Mouse (Mus musculus) kidney, embryonic 15.5 days (tissue): ENCODE data around the gene Pcdh10. TPM values are rescaled to one million over a fixed set of nuclear protein-coding genes. Genes with fewer than 3 reads are reported as not detected.

ENCODE experiments used
- ATAC-seq: fragments of 200-750 bp; cut with Nextera tagmentation; replicated peaks from 2 replicates; pipeline ENCODE4 v1.8.0; 2017; ENCODE audit warnings: moderate TSS enrichment; ENCODE audit not compliant: low FRiP score
- H3K27ac ChIP-seq: fragments of 300-500 bp; sonication (generic); 2 replicates; pipeline ENCODE4 v1.5.1; 2015; ENCODE audit warnings: mild to moderate bottlenecking, inconsistent platforms
- H3K27me3 ChIP-seq: fragments of 300-500 bp; sonication (generic); 2 replicates; pipeline ENCODE4 v1.6.1; 2015; ENCODE audit warnings: inconsistent platforms
- H3K36me3 ChIP-seq: fragments of 300-500 bp; sonication (generic); 2 replicates; pipeline ENCODE4 v1.6.1; 2015; ENCODE audit warnings: inconsistent platforms
- H3K4me1 ChIP-seq: fragments of 300-500 bp; sonication (generic); 2 replicates; pipeline ENCODE4 v1.6.1; 2015; ENCODE audit warnings: inconsistent platforms
- H3K4me2 ChIP-seq: fragments of 300-500 bp; sonication (generic); 2 replicates; pipeline ENCODE4 v1.6.1; 2015; ENCODE audit warnings: moderate library complexity, mild to moderate bottlenecking, inconsistent platforms
- H3K4me3 ChIP-seq: fragments of 300-500 bp; sonication (generic); replicated peaks from 2 replicates; pipeline ENCODE4 v1.5.1; 2015; ENCODE audit warnings: mild to moderate bottlenecking, inconsistent platforms
- H3K9ac ChIP-seq: fragments of 300-500 bp; sonication (generic); 2 replicates; pipeline ENCODE4 v1.6.1; 2015; ENCODE audit warnings: mild to moderate bottlenecking, inconsistent platforms
- H3K9me3 ChIP-seq: fragments of 300-500 bp; sonication (generic); replicated peaks from 2 replicates; pipeline ENCODE4 v1.6.1; 2016; ENCODE audit warnings: inconsistent platforms
- WGBS: fragments of 180-500 bp; shearing (Covaris S2); methylation state at CpG from one replicate; pipeline ENCODE4 v1.1.7; 2015; ENCODE audit warnings: mixed read lengths; 5-methylcytosine and 5-hydroxymethylcytosine counted together
- polyA plus RNA-seq: library from polyadenylated mRNA; unstranded; fragments of >200 nt; fragmentation: Nextera tagmentation; extraction: Ambion mirVana; gene quantifications from 2 replicates; pipeline ENCODE4 v1.2.1, GENCODE M21; 2015

Gene Pcdh10
- polyA plus RNA-seq, 1 experiment from 2014 or later = 0.34 TPM

DNA sequence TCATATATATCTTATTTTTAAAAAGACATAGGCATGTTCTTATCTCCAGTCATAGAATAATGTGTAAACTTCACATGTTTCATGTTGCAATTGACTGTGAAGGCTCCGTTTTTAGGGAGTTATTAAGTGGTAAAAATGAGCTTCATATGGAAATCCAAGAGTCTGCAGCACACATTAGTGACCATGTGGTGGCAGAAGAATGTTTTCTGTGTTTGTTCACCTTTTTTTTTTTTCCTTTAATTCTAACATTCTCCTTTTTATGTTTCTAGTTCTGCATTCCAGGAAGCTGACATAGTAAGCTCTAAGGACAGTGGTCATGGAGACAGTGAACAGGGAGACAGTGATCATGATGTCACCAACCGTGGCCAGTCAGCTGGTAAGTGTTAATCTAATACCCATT lies 5.6 kb downstream of the Pcdh10 start:
- H3K27me3 ChIP-seq = peaks cover 57% of the 10 kb centered on the region
- ATAC-seq = no peak
- no peak overlapping the region for H3K27ac ChIP-seq
- no peaks in the 10 kb centered on the region for H3K36me3 ChIP-seq
- peaks cover 29% of the 10 kb centered on the region for H3K4me1 ChIP-seq
- H3K9me3 ChIP-seq = no peaks in the 10 kb centered on the region
- no peak overlapping the region for H3K9ac ChIP-seq
- no peak overlapping the region for H3K4me3 ChIP-seq
- H3K4me2 ChIP-seq = no peak overlapping the region
- WGBS = 67% methylated on average over 2 of the region's 2 CpGs

DNA sequence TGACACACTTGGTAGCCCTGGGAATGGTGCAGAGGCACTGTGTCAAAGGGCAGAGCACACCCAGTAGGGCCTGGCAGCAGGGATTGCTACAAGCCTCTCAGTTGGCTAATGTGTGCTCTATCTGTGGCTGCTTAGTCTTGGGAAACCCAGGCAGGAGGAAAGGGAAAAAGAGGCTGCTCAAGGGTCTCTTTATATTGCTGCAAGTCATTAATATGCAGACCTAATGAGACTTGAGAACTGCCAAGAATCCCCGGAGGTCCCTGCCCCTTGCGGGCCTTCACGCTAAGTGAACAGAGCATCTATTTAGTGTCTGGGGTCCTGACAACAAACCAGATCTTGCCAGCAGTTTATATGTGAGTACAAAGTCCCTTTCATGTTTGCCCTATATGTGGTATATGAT lies 6.8 kb downstream of the Pcdh10 start:
- no peak for ATAC-seq
- no peak overlapping the region for H3K9ac ChIP-seq
- H3K27ac ChIP-seq = no peak overlapping the region
- no peaks in the 10 kb centered on the region for H3K9me3 ChIP-seq
- H3K4me2 ChIP-seq = no peak overlapping the region
- H3K27me3 ChIP-seq = peaks cover 45% of the 10 kb centered on the region
- H3K4me1 ChIP-seq = peaks cover 17% of the 10 kb centered on the region
- 45% methylated on average over 3 of the region's 3 CpGs for WGBS
- H3K4me3 ChIP-seq = no peak overlapping the region
- no peaks in the 10 kb centered on the region for H3K36me3 ChIP-seq

GRCm38 (mm10) chr3:45385451-45385850 lies 7.3 kb downstream of the Pcdh10 start:
- Histone ChIP-seq H3K4me3 (no peak overlapping the region), H3K4me1 (peaks cover 13% of the 10 kb centered on the region), H3K9ac (no peak overlapping the region), H3K27me3 (peaks cover 41% of the 10 kb centered on the region), H3K36me3 (no peaks in the 10 kb centered on the region), H3K4me2 (no peak overlapping the region), H3K27ac (no peak overlapping the region), H3K9me3 (no peaks in the 10 kb centered on the region)
- ATAC-seq = no peak
- 64% methylated on average over 2 of the region's 2 CpGs for WGBS

DNA sequence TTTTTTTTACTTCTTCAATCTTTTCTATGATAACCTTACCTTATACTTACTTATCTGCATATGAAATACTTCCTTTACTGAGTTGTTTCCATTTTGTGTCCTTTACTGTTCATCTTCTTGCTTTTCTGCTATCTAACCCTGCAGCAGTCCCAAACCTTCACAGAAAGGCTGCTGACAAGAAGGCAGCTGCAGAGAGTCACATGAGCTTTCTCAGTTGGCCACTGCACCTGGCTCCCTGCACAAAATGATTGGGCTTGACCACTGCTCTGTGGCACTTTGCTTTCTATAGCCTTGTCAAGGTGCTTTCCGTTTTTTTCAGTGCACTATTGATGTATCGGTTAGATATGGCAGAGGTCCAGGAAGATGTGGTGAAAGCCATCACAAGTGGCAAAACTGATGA lies 8.3 kb downstream of the Pcdh10 start:
- Histone ChIP-seq H3K9ac (no peak overlapping the region), H3K4me2 (no peak overlapping the region), H3K27me3 (peaks cover 30% of the 10 kb centered on the region), H3K9me3 (no peaks in the 10 kb centered on the region), H3K36me3 (no peaks in the 10 kb centered on the region), H3K4me3 (no peak overlapping the region), H3K4me1 (peaks cover 2% of the 10 kb centered on the region), H3K27ac (no peak overlapping the region)
- no peak for ATAC-seq
- 70% methylated on average over 2 of the region's 2 CpGs for WGBS

DNA sequence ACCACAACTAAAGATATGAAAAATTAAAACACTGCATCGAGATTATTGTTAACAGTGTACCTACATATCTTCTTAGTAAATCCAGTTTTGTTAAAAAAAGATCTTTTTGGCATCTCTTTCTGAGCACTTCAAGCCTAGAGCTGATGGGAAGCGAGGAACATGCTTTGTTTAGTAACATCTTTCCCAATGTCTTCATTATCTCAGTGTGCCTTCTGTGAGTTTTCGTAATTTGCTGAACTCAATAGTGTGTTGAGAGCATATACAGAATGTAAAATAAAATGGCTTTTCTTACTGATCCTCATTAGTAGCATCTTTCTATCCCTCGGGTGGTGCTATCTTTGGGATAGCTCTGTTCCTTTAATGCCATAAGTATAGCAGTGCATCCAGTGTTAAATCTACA lies 18.9 kb downstream of the Pcdh10 start:
- no peak overlapping the region for H3K27ac ChIP-seq
- no peak overlapping the region for H3K4me2 ChIP-seq
- H3K4me1 ChIP-seq = no peaks in the 10 kb centered on the region
- H3K36me3 ChIP-seq = no peaks in the 10 kb centered on the region
- H3K27me3 ChIP-seq = no peaks in the 10 kb centered on the region
- 87% methylated on average over 4 of the region's 4 CpGs for WGBS
- ATAC-seq = no peak
- H3K4me3 ChIP-seq = no peak overlapping the region
- no peak overlapping the region for H3K9ac ChIP-seq
- no peaks in the 10 kb centered on the region for H3K9me3 ChIP-seq

GRCm38 (mm10) chr3:45403239-45403638 lies 25.0 kb downstream of the Pcdh10 start:
- H3K9me3 ChIP-seq = no peaks in the 10 kb centered on the region
- no peak for ATAC-seq
- WGBS = 86% methylated on average over 2 of the region's 2 CpGs
- H3K4me3 ChIP-seq = no peak overlapping the region
- H3K27me3 ChIP-seq = no peaks in the 10 kb centered on the region
- H3K27ac ChIP-seq = no peak overlapping the region
- H3K36me3 ChIP-seq = no peaks in the 10 kb centered on the region
- no peak overlapping the region for H3K4me2 ChIP-seq
- no peak overlapping the region for H3K9ac ChIP-seq
- H3K4me1 ChIP-seq = no peaks in the 10 kb centered on the region

- ATAC-seq = no peak
- H3K27me3 ChIP-seq = no peaks in the 10 kb centered on the region
- H3K4me1 ChIP-seq = no peaks in the 10 kb centered on the region
- no peak overlapping the region for H3K4me2 ChIP-seq
- no peak overlapping the region for H3K9ac ChIP-seq
- no peak overlapping the region for H3K4me3 ChIP-seq
- no peaks in the 10 kb centered on the region for H3K9me3 ChIP-seq
- H3K36me3 ChIP-seq = no peaks in the 10 kb centered on the region
- H3K27ac ChIP-seq = no peak overlapping the region
- 35% methylated on average over 1 of the region's 1 CpGs for WGBS
Measured at GRCm38 (mm10) chr3:45431691-45432090, 53.5 kb downstream of the Pcdh10 start.

- Histone ChIP-seq H3K9ac (no peak overlapping the region), H3K27ac (no peak overlapping the region), H3K4me3 (no peak overlapping the region), H3K36me3 (no peaks in the 10 kb centered on the region), H3K4me1 (no peaks in the 10 kb centered on the region), H3K27me3 (no peaks in the 10 kb centered on the region), H3K9me3 (no peaks in the 10 kb centered on the region), H3K4me2 (no peak overlapping the region)
- ATAC-seq = no peak
- 24% methylated on average over 11 of the region's 11 CpGs for WGBS
Measured at GRCm38 (mm10) chr3:45432172-45432765, 54.1 kb downstream of the Pcdh10 start.
